Mouse (Mus musculus): Measurements from ENCODE around the gene Slirp. TPM values are rescaled to one million over a fixed set of nuclear protein-coding genes. Genes with fewer than 3 reads are reported as not detected.

The Slirp gene
- polyA plus RNA-seq, 1 experiment, result 17.5 TPM

- 6% methylated on average over 16 of the region's 16 CpGs for WGBS
- H3K36me3 ChIP-seq (ENCODE audit: control insufficient read depth, insufficient read depth, low read length), result peaks cover 34% of the 10 kb centered on the region
- no peak for DNase-seq
Observed at GRCm38 (mm10) chr12:87444211-87444610, 515 bp downstream of the Slirp start.

GRCm38 (mm10) chr12:87449456-87449855 is 5.8 kb downstream of the Slirp start:
- Histone ChIP-seq H3K27me3 (ENCODE audit: control insufficient read depth, insufficient read depth, low read length) (no peaks in the 10 kb centered on the region), H3K4me1 (replicated peaks; ENCODE audit: control insufficient read depth, insufficient read depth, low read length) (no peaks in the 10 kb centered on the region; the same call in 1 of the 2 replicates), H3K36me3 (ENCODE audit: control insufficient read depth, insufficient read depth, low read length) (peaks cover 70% of the 10 kb centered on the region), H3K4me3 (ENCODE audit: control insufficient read depth, insufficient read depth, low read length) (no peak overlapping the region), H3K27ac (ENCODE audit: control insufficient read depth, insufficient read depth, low read length) (no peak overlapping the region)
- TF ChIP-seq POLR2A (IDR thresholded peaks at IDR 0.05; ENCODE audit: control insufficient read depth, extremely low read depth, insufficient read depth, low read length, poor library complexity) (no peak), CTCF (IDR thresholded peaks at IDR 0.05; ENCODE audit: borderline replicate concordance, control insufficient read depth, extremely low read depth, insufficient read depth, low read length, poor library complexity) (no peak)
- WGBS, result 90% methylated on average over 9 of the region's 9 CpGs
- DNase-seq, result no peak

More at GRCm38 (mm10) chr12:87444211-87444610, 515 bp downstream of the Slirp start:
- Histone ChIP-seq H3K27ac (ENCODE audit: control insufficient read depth, insufficient read depth, low read length) (no peak overlapping the region), H3K27me3 (ENCODE audit: control insufficient read depth, insufficient read depth, low read length) (no peaks in the 10 kb centered on the region), H3K4me3 (ENCODE audit: control insufficient read depth, insufficient read depth, low read length) (no peak overlapping the region), H3K4me1 (replicated peaks; ENCODE audit: control insufficient read depth, insufficient read depth, low read length) (peaks cover 3% of the 10 kb centered on the region; the same call in 1 of the 2 replicates)
- TF ChIP-seq CTCF (IDR thresholded peaks at IDR 0.05; ENCODE audit: borderline replicate concordance, control insufficient read depth, extremely low read depth, insufficient read depth, low read length, poor library complexity) (no peak), POLR2A (IDR thresholded peaks at IDR 0.05; ENCODE audit: control insufficient read depth, extremely low read depth, insufficient read depth, low read length, poor library complexity) (no peak)

- Histone ChIP-seq H3K27ac (ENCODE audit: control insufficient read depth, insufficient read depth, low read length) (no peak overlapping the region), H3K4me3 (ENCODE audit: control insufficient read depth, insufficient read depth, low read length) (no peak overlapping the region), H3K36me3 (ENCODE audit: control insufficient read depth, insufficient read depth, low read length) (peaks cover 76% of the 10 kb centered on the region), H3K27me3 (ENCODE audit: control insufficient read depth, insufficient read depth, low read length) (no peaks in the 10 kb centered on the region), H3K4me1 (replicated peaks; ENCODE audit: control insufficient read depth, insufficient read depth, low read length) (no peaks in the 10 kb centered on the region)
- WGBS, result 96% methylated on average over 6 of the region's 6 CpGs
- TF ChIP-seq CTCF (IDR thresholded peaks at IDR 0.05; ENCODE audit: borderline replicate concordance, control insufficient read depth, extremely low read depth, insufficient read depth, low read length, poor library complexity) (no peak), POLR2A (IDR thresholded peaks at IDR 0.05; ENCODE audit: control insufficient read depth, extremely low read depth, insufficient read depth, low read length, poor library complexity) (no peak)
- DNase-seq, result no peak
Observed at GRCm38 (mm10) chr12:87464678-87465297, 21.1 kb downstream of the Slirp start.

- Histone ChIP-seq H3K36me3 (ENCODE audit: control insufficient read depth, insufficient read depth, low read length) (peaks cover 24% of the 10 kb centered on the region), H3K4me3 (ENCODE audit: control insufficient read depth, insufficient read depth, low read length) (no peak overlapping the region), H3K4me1 (replicated peaks; ENCODE audit: control insufficient read depth, insufficient read depth, low read length) (peaks cover 6% of the 10 kb centered on the region), H3K27me3 (ENCODE audit: control insufficient read depth, insufficient read depth, low read length) (no peaks in the 10 kb centered on the region), H3K27ac (ENCODE audit: control insufficient read depth, insufficient read depth, low read length) (no peak overlapping the region)
- no peak for DNase-seq
- no peak for TF ChIP-seq CTCF (IDR thresholded peaks at IDR 0.05; ENCODE audit: borderline replicate concordance, control insufficient read depth, extremely low read depth, insufficient read depth, low read length, poor library complexity)
- TF ChIP-seq POLR2A (IDR thresholded peaks at IDR 0.05; ENCODE audit: control insufficient read depth, extremely low read depth, insufficient read depth, low read length, poor library complexity), result no peak
- 64% methylated on average over 7 of the region's 7 CpGs for WGBS
Observed at GRCm38 (mm10) chr12:87470263-87471136, 26.8 kb downstream of the Slirp start.

GRCm38 (mm10) chr12:87471421-87471963 is 27.8 kb downstream of the Slirp start:
- no peak for TF ChIP-seq CTCF (IDR thresholded peaks at IDR 0.05; ENCODE audit: borderline replicate concordance, control insufficient read depth, extremely low read depth, insufficient read depth, low read length, poor library complexity)
- no peak for TF ChIP-seq POLR2A (IDR thresholded peaks at IDR 0.05; ENCODE audit: control insufficient read depth, extremely low read depth, insufficient read depth, low read length, poor library complexity)
- no peak for DNase-seq
- no peaks in the 10 kb centered on the region for H3K27me3 ChIP-seq (ENCODE audit: control insufficient read depth, insufficient read depth, low read length)
- WGBS, result under 1% methylated on average over 19 of the region's 19 CpGs
- peak overlapping the region; percentile 77 for H3K27ac ChIP-seq (ENCODE audit: control insufficient read depth, insufficient read depth, low read length)
- H3K36me3 ChIP-seq (ENCODE audit: control insufficient read depth, insufficient read depth, low read length), result peaks cover 19% of the 10 kb centered on the region
- peaks cover 6% of the 10 kb centered on the region for H3K4me1 ChIP-seq (replicated peaks; ENCODE audit: control insufficient read depth, insufficient read depth, low read length)
- H3K4me3 ChIP-seq (ENCODE audit: control insufficient read depth, insufficient read depth, low read length), result peak overlapping the region; percentile 78
